Mouse (Mus musculus) forebrain, embryonic 15.5 days (tissue): ENCODE data around the gene Zkscan5. TPM values are rescaled to one million over a fixed set of nuclear protein-coding genes. Genes with fewer than 3 reads are reported as not detected.
"Not testable (repeated sequence)": the region's sequence is repeated elsewhere in the genome, so short reads cannot be mapped to it uniquely, and the experiment has no call there.

ENCODE experiments used
- ATAC-seq: fragments of 200-750 bp; cut with Nextera tagmentation; replicated peaks from 2 replicates; pipeline ENCODE4 v1.8.0; 2017; ENCODE audit warnings: mild to moderate bottlenecking, moderate TSS enrichment, moderate library complexity
- H3K27ac ChIP-seq: fragments of 300-500 bp; sonication (generic); replicated peaks from 2 replicates; pipeline ENCODE4 v1.5.1; 2015; ENCODE audit warnings: mild to moderate bottlenecking, inconsistent platforms
- H3K27me3 ChIP-seq: fragments of 300-500 bp; sonication (generic); 2 replicates; pipeline ENCODE4 v1.6.1; 2015; ENCODE audit warnings: inconsistent platforms
- H3K36me3 ChIP-seq: fragments of 300-500 bp; sonication (generic); 2 replicates; pipeline ENCODE4 v1.6.1; 2015; ENCODE audit warnings: mild to moderate bottlenecking, inconsistent platforms
- H3K4me1 ChIP-seq: fragments of 300-500 bp; sonication (generic); 2 replicates; pipeline ENCODE4 v1.6.1; 2015; ENCODE audit warnings: inconsistent platforms
- H3K4me2 ChIP-seq: fragments of 300-500 bp; sonication (generic); replicated peaks from 2 replicates; pipeline ENCODE4 v1.6.1; 2015; ENCODE audit warnings: mild to moderate bottlenecking, inconsistent platforms
- H3K4me3 ChIP-seq: fragments of 300-500 bp; sonication (generic); 2 replicates; pipeline ENCODE4 v1.5.1; 2015; ENCODE audit warnings: mild to moderate bottlenecking, inconsistent platforms
- H3K9ac ChIP-seq: fragments of 300-500 bp; sonication (generic); replicated peaks from 2 replicates; pipeline ENCODE4 v1.6.1; 2015; ENCODE audit warnings: mild to moderate bottlenecking, inconsistent platforms
- H3K9me3 ChIP-seq: fragments of 300-500 bp; sonication (generic); 2 replicates; pipeline ENCODE4 v1.6.1; 2016; ENCODE audit warnings: inconsistent platforms
- WGBS: fragments of 180-500 bp; shearing (Covaris S2); methylation state at CpG from one replicate; pipeline ENCODE4 v1.1.7; 2015; ENCODE audit warnings: mixed read lengths; 5-methylcytosine and 5-hydroxymethylcytosine counted together
- polyA plus RNA-seq: library from polyadenylated mRNA; unstranded; fragments of >200 nt; fragmentation: Nextera tagmentation; extraction: Ambion mirVana; gene quantifications from 2 replicates; pipeline ENCODE4 v1.2.1, GENCODE M21; 2015

The Zkscan5 gene
- polyA plus RNA-seq, 1 experiment from 2014 or later, result 19.7 TPM

GRCm38 (mm10) chr5:145218206-145218605 is 13.8 kb downstream of the Zkscan5 start:
- no peak overlapping the region for H3K4me3 ChIP-seq
- WGBS, result 97% methylated on average over 21 of the region's 21 CpGs
- no peak overlapping the region for H3K4me2 ChIP-seq
- no peaks in the 10 kb centered on the region for H3K9me3 ChIP-seq
- no peak overlapping the region for H3K27ac ChIP-seq
- ATAC-seq, result no peak
- H3K27me3 ChIP-seq, result no peaks in the 10 kb centered on the region
- peaks cover 58% of the 10 kb centered on the region for H3K36me3 ChIP-seq
- H3K9ac ChIP-seq, result no peak overlapping the region
- no peaks in the 10 kb centered on the region for H3K4me1 ChIP-seq

GRCm38 (mm10) chr5:145218671-145219070 is 14.3 kb downstream of the Zkscan5 start:
- no peak for ATAC-seq
- H3K9me3 ChIP-seq, result no peaks in the 10 kb centered on the region
- WGBS, result 94% methylated on average over 20 of the region's 20 CpGs
- H3K4me3 ChIP-seq, result no peak overlapping the region
- peaks cover 53% of the 10 kb centered on the region for H3K36me3 ChIP-seq
- H3K27ac ChIP-seq, result no peak overlapping the region
- no peak overlapping the region for H3K9ac ChIP-seq
- H3K4me2 ChIP-seq, result no peak overlapping the region
- H3K4me1 ChIP-seq, result no peaks in the 10 kb centered on the region
- no peaks in the 10 kb centered on the region for H3K27me3 ChIP-seq

- H3K36me3 ChIP-seq, result peaks cover 46% of the 10 kb centered on the region
- H3K4me1 ChIP-seq, result no peaks in the 10 kb centered on the region
- no peaks in the 10 kb centered on the region for H3K9me3 ChIP-seq
- ATAC-seq, result no peak
- H3K9ac ChIP-seq, result no peak overlapping the region
- no peak overlapping the region for H3K27ac ChIP-seq
- no peak overlapping the region for H3K4me2 ChIP-seq
- no peaks in the 10 kb centered on the region for H3K27me3 ChIP-seq
- WGBS, result 96% methylated on average over 8 of the region's 8 CpGs
- no peak overlapping the region for H3K4me3 ChIP-seq
Measured at GRCm38 (mm10) chr5:145219981-145220380, 15.6 kb downstream of the Zkscan5 start.

GRCm38 (mm10) chr5:145222840-145223239 is 18.5 kb downstream of the Zkscan5 start:
- no peak overlapping the region for H3K9ac ChIP-seq
- H3K27ac ChIP-seq, result no peak overlapping the region
- H3K27me3 ChIP-seq, result no peaks in the 10 kb centered on the region
- H3K9me3 ChIP-seq, result no peaks in the 10 kb centered on the region
- ATAC-seq, result no peak
- no peak overlapping the region for H3K4me3 ChIP-seq
- H3K36me3 ChIP-seq, result peaks cover 46% of the 10 kb centered on the region
- no peak overlapping the region for H3K4me2 ChIP-seq
- no peaks in the 10 kb centered on the region for H3K4me1 ChIP-seq
- 89% methylated on average over 5 of the region's 5 CpGs for WGBS

- Histone ChIP-seq H3K9ac (no peak overlapping the region), H3K4me3 (no peak overlapping the region), H3K27me3 (no peaks in the 10 kb centered on the region), H3K27ac (no peak overlapping the region), H3K4me1 (no peaks in the 10 kb centered on the region), H3K36me3 (peaks cover 41% of the 10 kb centered on the region), H3K4me2 (no peak overlapping the region), H3K9me3 (no peaks in the 10 kb centered on the region)
- WGBS, result 87% methylated on average over 12 of the region's 12 CpGs
- no peak for ATAC-seq
Measured at GRCm38 (mm10) chr5:145223395-145223794, 19.0 kb downstream of the Zkscan5 start.

GRCm38 (mm10) chr5:145226453-145226852 is 22.1 kb downstream of the Zkscan5 start:
- no peak overlapping the region for H3K4me2 ChIP-seq
- H3K27me3 ChIP-seq, result no peaks in the 10 kb centered on the region
- 64% methylated on average over 2 of the region's 2 CpGs for WGBS
- no peak for ATAC-seq
- H3K9ac ChIP-seq, result no peak overlapping the region
- H3K4me3 ChIP-seq, result no peak overlapping the region
- peaks cover 6% of the 10 kb centered on the region for H3K4me1 ChIP-seq
- no peaks in the 10 kb centered on the region for H3K9me3 ChIP-seq
- no peak overlapping the region for H3K27ac ChIP-seq
- H3K36me3 ChIP-seq, result peaks cover 15% of the 10 kb centered on the region

- WGBS, result 82% methylated on average over 6 of the region's 6 CpGs
- not testable (repeated sequence) for H3K4me2 ChIP-seq, H3K9me3 ChIP-seq, H3K4me3 ChIP-seq, H3K27me3 ChIP-seq, ATAC-seq, H3K9ac ChIP-seq, H3K27ac ChIP-seq
- H3K4me1 ChIP-seq, result peaks cover 23% of the 10 kb centered on the region
- H3K36me3 ChIP-seq, result peaks cover 10% of the 10 kb centered on the region
Measured at GRCm38 (mm10) chr5:145229283-145229682, 24.9 kb downstream of the Zkscan5 start.

GRCm38 (mm10) chr5:145230641-145231040 is 26.3 kb downstream of the Zkscan5 start:
- 90% methylated on average over 4 of the region's 4 CpGs for WGBS

GRCm38 (mm10) chr5:145231367-145231871 is 27.1 kb downstream of the Zkscan5 start, which contains the start of gene Zfp655:
Gene Zfp655, plus strand, starts transcription at chr5:145231715.
- Histone ChIP-seq H3K9me3 (no peaks in the 10 kb centered on the region), H3K27me3 (no peaks in the 10 kb centered on the region), H3K4me2 (peak within 1 kb of the TSS; percentile 64), H3K4me1 (peaks cover 23% of the 10 kb centered on the region), H3K27ac (peak within 1 kb of the TSS; percentile 90), H3K36me3 (peaks cover 29% of the 10 kb centered on the region), H3K4me3 (peak within 1 kb of the TSS; percentile 95), H3K9ac (peak within 1 kb of the TSS; percentile 98)
- peak; percentile 97 for ATAC-seq
- under 1% methylated on average over 42 of the region's 42 CpGs for WGBS

More at GRCm38 (mm10) chr5:145230641-145231040, 26.3 kb downstream of the Zkscan5 start:
- peaks cover 23% of the 10 kb centered on the region for H3K4me1 ChIP-seq
- H3K36me3 ChIP-seq, result peaks cover 24% of the 10 kb centered on the region
- peak overlapping the region; percentile 95; the same call in 1 of the 2 replicates for H3K4me3 ChIP-seq
- H3K27ac ChIP-seq, result peak overlapping the region; percentile 90; the same call in 1 of the 2 replicates
- H3K9ac ChIP-seq, result no peak overlapping the region
- H3K27me3 ChIP-seq, result no peaks in the 10 kb centered on the region
- H3K4me2 ChIP-seq, result peak overlapping the region; percentile 64; the same call in 1 of the 2 replicates
- H3K9me3 ChIP-seq, result no peaks in the 10 kb centered on the region
- no peak for ATAC-seq

GRCm38 (mm10) chr5:145231893-145232411 is 27.6 kb downstream of the Zkscan5 start:
- H3K4me3 ChIP-seq, result peak overlapping the region; percentile 95
- H3K9ac ChIP-seq, result peak overlapping the region; percentile 98
- peak overlapping the region; percentile 64 for H3K4me2 ChIP-seq
- ATAC-seq, result no peak; the same call in 1 of the 2 replicates
- peak overlapping the region; percentile 90 for H3K27ac ChIP-seq
- peaks cover 31% of the 10 kb centered on the region for H3K36me3 ChIP-seq
- peaks cover 23% of the 10 kb centered on the region for H3K4me1 ChIP-seq
- H3K27me3 ChIP-seq, result no peaks in the 10 kb centered on the region
- under 1% methylated on average over 49 of the region's 49 CpGs for WGBS
- H3K9me3 ChIP-seq, result no peaks in the 10 kb centered on the region

- H3K4me1 ChIP-seq, result peaks cover 23% of the 10 kb centered on the region
- no peak overlapping the region for H3K4me3 ChIP-seq
- H3K27ac ChIP-seq, result no peak overlapping the region
- H3K36me3 ChIP-seq, result peaks cover 52% of the 10 kb centered on the region
- H3K4me2 ChIP-seq, result no peak overlapping the region
- no peak for ATAC-seq
- no peak overlapping the region for H3K9ac ChIP-seq
- H3K9me3 ChIP-seq, result no peaks in the 10 kb centered on the region
- H3K27me3 ChIP-seq, result no peaks in the 10 kb centered on the region
Measured at GRCm38 (mm10) chr5:145234636-145235035, 30.3 kb downstream of the Zkscan5 start.

GRCm38 (mm10) chr5:145249520-145249919 is 45.2 kb downstream of the Zkscan5 start:
- H3K4me3 ChIP-seq, result no peak overlapping the region
- WGBS, result 96% methylated on average over 3 of the region's 3 CpGs
- no peak overlapping the region for H3K27ac ChIP-seq
- no peaks in the 10 kb centered on the region for H3K9me3 ChIP-seq
- H3K36me3 ChIP-seq, result peaks cover 46% of the 10 kb centered on the region
- H3K4me2 ChIP-seq, result no peak overlapping the region
- ATAC-seq, result no peak
- H3K27me3 ChIP-seq, result no peaks in the 10 kb centered on the region
- H3K9ac ChIP-seq, result no peak overlapping the region
- H3K4me1 ChIP-seq, result no peaks in the 10 kb centered on the region
